Mouse (Mus musculus) layer of hippocampus, adult 11-12 months (tissue): ENCODE measurements around the gene 1700123O20Rik.

Experiments used
- DNase-seq: peaks from one replicate; pipeline ENCODE4 v3.0.0; 2022; ENCODE audit warnings: low spot score

Gene 1700123O20Rik

DNA sequence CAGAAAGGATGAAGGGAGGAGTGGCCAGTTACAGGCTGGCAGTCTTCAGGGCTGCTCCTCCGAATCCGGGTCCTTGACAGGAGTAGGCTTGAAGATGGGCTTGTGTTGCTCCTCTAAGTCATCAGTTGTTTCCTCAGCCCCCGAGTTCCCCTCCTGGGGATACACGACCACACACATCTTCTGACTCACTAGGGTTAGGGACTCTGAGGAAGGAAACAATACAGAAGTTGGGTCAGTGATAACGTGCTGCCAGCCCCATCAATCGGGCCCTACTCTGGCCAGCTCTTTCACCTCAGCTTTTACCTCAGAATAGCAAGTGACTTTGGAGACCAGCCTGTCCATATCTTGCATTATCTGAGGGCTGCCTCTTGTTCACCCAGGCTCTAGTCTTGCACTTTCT lies 38.0 kb downstream of the 1700123O20Rik start:
- DNase-seq, result no peak

DNA sequence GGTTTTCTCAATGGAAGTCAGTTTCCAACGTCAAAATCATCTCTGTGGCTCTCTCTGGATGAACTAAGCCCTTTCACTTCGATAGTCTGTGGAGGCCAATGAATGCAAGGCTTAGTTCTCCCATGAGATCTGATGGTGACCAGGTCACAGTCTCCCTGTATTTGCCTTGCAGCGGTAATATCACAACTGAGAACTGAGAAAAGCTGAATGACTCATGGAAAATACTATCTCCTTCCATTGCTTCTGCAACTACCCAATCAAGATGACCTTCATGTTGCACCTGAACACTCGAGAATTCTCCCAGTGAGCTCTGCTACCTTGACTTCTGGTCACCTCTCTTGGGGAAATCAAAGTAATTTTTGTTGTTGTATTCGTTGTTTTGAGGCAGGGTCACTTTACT lies 41.5 kb downstream of the 1700123O20Rik start:
- DNase-seq, result no peak

DNA sequence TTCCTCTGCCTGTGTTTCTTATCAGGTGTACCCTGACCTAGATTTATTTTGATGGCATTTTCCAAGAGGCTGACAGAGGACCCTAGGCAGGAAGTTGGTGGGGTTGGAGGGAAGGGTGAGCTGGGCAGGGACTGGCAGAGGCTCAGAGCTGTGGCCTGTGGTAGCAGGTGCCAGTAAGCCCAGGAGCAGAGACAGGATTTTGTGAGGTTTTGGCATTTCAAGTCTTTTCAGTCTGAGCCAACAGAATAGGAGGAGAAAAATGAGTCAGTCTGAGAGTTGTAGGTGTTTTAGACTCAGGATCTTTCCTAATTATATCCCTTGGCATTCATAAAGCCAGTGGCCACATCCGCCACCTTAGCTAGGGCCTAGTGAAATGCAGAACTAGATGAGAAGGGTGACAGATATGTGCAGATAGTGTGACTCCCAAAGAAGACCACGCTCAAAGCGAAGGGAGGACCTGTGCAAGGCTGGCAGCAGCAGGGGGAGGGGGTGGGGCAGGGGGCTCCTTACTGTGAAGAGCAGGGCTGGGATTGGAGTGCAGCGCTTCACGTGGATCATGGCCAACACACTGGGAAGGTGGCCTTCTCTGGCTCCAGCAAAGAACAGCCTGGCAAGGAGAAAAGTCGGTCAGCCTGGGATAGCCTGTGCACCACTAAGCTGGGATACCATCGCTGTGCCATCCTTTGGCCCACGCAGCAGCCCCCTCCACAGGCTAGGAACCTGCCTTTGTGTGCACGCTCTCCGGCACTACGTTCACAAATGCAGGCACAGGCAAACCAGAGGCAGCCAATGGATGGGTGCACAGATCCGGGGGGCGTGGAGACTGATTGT lies 43.0 kb downstream of the 1700123O20Rik start:
- DNase-seq, result no peak

GRCm38 (mm10) chr14:54730305-54730704 lies 44.3 kb downstream of the 1700123O20Rik start:
- peak; percentile 43 for DNase-seq

- no peak for DNase-seq
These were observed 46.2 kb downstream of the 1700123O20Rik start for GRCm38 (mm10) chr14:54732206-54732605.

- DNase-seq, result no peak
These were observed 48.0 kb downstream of the 1700123O20Rik start for GRCm38 (mm10) chr14:54734004-54734403.

DNA sequence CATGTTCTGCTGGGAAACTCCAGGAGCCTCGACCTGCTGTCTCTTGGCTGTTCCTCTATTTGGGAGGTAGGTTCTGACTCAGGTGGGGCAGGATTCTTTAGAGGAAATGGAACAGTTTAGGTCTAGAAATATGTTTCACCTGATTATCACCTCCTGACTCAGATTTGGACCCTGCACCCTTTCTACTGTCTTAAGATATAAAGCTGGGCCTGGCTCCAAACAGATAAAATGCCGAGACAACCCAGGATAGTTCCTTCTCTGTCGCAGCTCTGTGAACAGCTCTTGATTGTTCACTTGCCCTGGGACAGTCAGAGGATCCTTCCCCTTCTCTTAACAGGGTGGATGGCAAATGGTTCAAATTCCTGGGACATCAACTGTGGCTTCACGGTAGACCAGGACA lies 49.2 kb downstream of the 1700123O20Rik start:
- DNase-seq, result no peak

DNA sequence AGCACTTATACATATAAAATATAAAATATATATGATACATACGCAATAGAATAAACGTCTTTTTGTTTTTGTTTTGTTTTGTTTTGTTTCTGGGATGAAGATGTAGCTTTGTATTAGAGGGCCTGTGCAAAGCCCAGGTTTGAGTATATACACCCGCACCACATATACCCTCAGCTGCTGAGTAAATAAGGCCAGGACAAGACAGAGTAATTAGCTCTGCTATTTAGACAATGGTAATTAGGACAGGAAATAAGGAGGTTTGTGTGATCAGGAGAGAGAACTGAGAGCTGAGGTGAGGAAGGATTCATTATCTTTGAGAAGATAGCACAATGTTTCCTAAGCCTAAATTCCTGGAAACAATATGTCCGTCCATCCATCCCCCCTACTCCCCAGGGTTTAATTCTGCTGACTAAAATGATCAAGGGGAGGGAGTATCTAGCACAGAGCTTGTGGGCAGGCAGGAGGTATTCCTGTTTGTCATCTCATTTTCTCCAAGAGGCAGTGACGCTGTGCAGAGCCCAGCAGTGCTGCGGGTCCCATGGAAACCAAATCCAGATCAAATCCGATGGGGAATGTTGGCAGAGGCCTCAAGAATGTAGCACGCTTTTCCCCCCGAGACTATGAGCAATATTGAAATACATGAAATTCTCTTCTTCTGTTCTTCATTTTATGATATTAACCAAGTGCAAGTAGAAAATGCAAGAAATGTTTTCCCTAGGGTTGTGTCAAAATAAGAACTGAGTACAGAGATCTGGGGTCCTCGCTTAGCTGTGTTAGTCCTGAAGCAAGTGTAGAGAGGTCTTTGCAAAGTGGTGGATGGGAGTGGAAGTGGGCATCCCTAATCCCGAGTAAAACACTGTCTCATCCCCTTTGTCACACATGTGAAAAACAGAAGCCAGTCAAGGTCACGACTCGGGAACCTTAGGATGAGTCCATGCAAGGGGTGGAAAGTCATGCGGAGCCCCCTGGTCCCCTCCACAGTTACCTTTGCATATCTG lies 50.8 kb downstream of the 1700123O20Rik start:
- peak; percentile 58 for DNase-seq

GRCm38 (mm10) chr14:54737634-54738033 lies 51.6 kb downstream of the 1700123O20Rik start:
- no peak for DNase-seq
